Mouse (Mus musculus): ENCODE data around the gene Calm3.

The Calm3 gene

GRCm38 (mm10) chr7:16940292-16940691 is 16.4 kb upstream of the Calm3 start:
- DNase-seq (ENCODE audit: low read depth), result no peak

GRCm38 (mm10) chr7:16938117-16938791 is 14.3 kb upstream of the Calm3 start:
- DNase-seq (ENCODE audit: low read depth), result no peak

- no peak for DNase-seq (ENCODE audit: low read depth)
These were observed 13.4 kb upstream of the Calm3 start for GRCm38 (mm10) chr7:16937312-16937711.

- no peak for DNase-seq (ENCODE audit: low read depth)
These were observed 9.0 kb upstream of the Calm3 start for GRCm38 (mm10) chr7:16932704-16933577.

- DNase-seq (ENCODE audit: low read depth), result no peak
These were observed 8.2 kb upstream of the Calm3 start for GRCm38 (mm10) chr7:16931968-16932627.

GRCm38 (mm10) chr7:16930850-16931249 is 6.9 kb upstream of the Calm3 start:
- DNase-seq (ENCODE audit: low read depth), result no peak

- DNase-seq (ENCODE audit: low read depth), result no peak
These were observed 4.4 kb upstream of the Calm3 start for GRCm38 (mm10) chr7:16928341-16928740.

- no peak for DNase-seq (ENCODE audit: low read depth)
These were observed 454 bp downstream of the Calm3 start for GRCm38 (mm10) chr7:16923283-16924036.

- DNase-seq (ENCODE audit: low read depth), result no peak
These were observed 1.4 kb downstream of the Calm3 start for GRCm38 (mm10) chr7:16922360-16922973.

- no peak for DNase-seq (ENCODE audit: low read depth)
These were observed 2.0 kb downstream of the Calm3 start for GRCm38 (mm10) chr7:16921881-16922335.

GRCm38 (mm10) chr7:16920818-16921791 is 2.8 kb downstream of the Calm3 start:
- no peak for DNase-seq (ENCODE audit: low read depth)

GRCm38 (mm10) chr7:16920150-16920579 is 3.7 kb downstream of the Calm3 start:
- DNase-seq (ENCODE audit: low read depth), result no peak

- DNase-seq (ENCODE audit: low read depth), result no peak
These were observed 4.3 kb downstream of the Calm3 start for GRCm38 (mm10) chr7:16919395-16920149.

- no peak for DNase-seq (ENCODE audit: low read depth)
These were observed 5.2 kb downstream of the Calm3 start for GRCm38 (mm10) chr7:16918670-16919069.

GRCm38 (mm10) chr7:16918014-16918413 is 5.9 kb downstream of the Calm3 start:
- no peak for DNase-seq (ENCODE audit: low read depth)

- no peak for DNase-seq (ENCODE audit: low read depth)
These were observed 6.5 kb downstream of the Calm3 start for GRCm38 (mm10) chr7:16917447-16917846.

- DNase-seq (ENCODE audit: low read depth), result no peak
These were observed 7.3 kb downstream of the Calm3 start for GRCm38 (mm10) chr7:16916342-16917265.
